Mouse (Mus musculus) frontal cortex, postnatal 10 days (tissue): ENCODE measurements at regions not wholly inside any gene's neighbourhood (a gene's known extent, or its start where the extent isn't known, plus 50 kb on each side); places are given as distances from the start of the nearest gene placed in this dataset.

Experiments
- DNase-seq, 2 experiments: peaks; one replicate each; pipeline ENCODE4 v3.0.0; 2022; ENCODE audit warnings: low spot score in 2 of 2, mixed read lengths in 1 of 2

DNA sequence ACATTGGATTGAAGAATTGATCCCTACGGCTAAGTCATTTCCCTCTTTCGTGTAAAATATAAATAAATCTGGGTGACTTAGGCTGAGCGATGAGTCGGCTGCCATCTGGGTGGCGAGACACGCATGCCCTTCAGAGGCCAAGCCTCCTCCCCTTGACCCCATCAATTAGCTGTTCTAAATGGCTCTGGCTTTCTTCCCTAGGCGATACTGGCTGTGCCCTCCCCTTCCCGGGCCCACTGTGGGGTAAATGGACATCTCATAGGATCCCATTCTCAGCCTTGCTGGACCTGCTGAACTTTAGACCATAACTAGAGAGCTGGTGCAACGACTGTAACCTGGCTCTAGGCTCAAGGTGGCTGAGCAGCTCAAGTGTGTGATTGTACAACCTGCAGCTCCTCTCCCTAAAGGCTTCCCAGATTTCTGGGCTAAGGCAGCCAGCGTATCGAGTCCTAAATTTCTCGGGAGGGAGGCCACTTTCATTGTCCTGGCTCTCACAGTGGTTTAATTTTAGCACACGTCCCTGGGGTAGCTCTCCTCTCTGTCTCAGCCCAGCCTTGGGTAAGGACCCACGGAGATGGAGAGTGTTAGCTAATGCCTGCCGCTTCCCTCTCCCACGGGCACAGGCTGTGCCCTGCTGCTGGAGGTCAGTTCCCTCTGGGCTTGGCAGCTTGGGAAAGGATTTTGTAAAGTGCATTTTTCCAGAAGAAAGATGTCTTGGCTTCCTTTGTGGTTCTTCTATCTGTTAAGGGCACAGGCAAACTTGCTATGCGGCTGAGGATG, 80.7 kb upstream of the Zc3h12a start:
- no peak for DNase-seq

DNA sequence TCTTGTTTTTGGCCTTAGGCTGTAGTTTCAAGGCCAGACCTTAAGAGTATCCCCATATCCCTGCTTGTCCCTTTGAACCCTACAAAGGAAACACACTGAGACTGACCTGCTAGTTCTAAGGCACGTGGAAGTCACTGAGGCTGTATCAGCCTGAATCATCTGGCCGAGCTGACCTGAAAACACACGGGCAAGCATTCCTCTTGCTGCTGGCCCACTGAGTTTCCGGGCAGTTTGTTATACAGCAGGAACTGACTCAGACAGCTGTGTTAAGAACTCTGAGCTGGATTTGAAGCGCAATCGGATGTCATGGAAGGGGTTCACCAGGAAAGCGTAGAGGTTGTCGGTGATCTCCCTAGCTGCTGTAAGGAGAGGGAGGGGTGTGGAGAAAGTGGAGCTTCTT, 75.9 kb upstream of the Zc3h12a start:
- no peak for DNase-seq

DNA sequence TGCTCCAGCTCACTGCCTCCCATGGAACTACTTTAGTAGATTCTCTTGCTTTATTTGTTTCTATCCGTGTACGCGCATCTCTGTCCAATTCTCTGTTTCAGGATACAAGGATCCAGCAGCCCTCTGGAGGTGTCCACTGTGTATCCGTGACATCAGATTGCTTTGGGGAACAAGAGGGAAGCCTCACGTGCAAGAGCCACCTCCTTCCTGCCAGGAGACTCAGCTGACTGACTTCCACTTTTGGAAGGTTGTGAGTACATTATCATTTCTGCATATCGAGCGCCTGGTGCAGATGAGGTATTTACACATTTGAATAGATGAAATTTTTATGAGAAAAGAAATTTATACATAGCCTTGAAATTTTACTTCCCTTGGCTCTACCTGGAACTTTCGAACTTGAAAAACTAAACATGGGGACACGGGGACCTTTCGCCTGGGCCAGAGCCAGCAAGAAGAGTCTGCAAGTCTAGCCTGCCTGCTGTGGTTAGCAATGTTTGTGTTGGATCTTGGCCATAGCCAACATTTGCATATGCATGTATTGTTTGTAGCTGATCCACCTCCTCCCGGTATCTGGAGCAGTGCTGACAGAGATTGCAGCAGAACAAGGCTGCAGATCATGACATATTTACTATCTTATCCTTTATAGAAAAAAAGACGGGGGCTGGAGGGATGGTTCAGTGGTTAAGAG, 74.1 kb upstream of the Zc3h12a start:
- DNase-seq: no peak

DNA sequence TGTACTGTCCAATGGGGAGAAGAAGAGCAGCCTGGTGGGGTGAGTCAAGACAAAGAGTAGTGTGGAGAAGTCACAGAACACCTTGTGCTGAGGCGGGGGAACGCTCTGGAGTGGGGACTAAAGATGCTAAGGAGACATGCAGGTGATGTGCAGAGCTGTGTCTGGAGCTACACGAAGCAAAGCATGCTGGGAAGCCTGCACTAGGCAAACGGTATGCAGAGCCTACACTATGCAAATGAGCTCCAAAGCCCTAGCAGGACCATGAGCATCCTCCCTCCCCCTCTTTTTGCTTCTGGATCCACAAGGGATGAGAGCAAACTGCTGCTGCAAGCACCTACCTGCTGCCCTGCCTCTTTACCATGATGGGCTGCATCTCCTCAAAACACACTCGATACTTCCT, 73.1 kb upstream of the Zc3h12a start:
- no peak for DNase-seq

DNA sequence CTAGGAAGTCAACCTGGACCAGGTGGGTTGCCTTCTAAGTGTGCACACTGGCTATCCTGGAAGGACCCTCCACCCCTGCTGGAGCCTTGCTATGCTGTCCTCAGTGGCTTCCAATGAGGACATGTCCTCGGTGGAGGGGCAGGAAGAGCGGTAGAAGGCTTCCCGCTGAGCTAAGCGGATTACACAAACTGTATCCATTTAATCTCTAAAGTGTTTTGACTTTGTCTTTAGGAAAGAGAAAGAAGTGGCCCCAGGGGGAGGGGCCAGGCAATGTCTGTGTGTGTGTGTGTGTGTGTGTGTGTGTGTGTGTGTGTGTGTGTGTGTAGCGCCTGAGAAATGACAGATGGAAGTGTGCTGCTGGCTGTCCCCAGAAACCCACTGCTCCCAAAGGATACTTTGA, 71.6 kb upstream of the Zc3h12a start:
- DNase-seq: no peak

DNA sequence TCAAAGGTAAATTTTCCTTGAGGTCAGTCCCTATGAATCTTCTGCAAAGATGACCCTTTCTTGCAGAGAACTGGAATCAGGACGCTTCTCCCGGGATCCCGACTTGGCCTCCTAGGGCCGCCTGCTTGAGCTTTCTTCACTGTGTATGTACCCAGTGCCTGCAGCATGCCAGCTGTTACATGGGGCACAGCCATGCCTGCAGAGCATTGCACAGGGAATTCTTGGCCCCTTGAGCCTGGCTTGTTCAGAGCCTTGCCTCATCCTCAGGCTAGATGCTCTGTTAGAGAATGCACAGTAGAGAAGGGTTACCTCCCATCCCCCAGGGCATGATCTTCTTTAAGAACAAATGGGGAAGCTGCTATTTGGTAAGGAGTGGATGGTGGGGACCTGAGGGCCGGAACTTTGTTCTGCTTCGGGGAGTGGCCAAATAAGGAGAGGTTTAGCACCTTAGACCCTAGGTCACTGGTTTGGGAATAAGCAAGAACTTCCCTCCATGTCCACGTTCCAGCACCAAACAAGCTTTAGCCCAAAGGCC, 68.3 kb upstream of the Zc3h12a start:
- no peak for DNase-seq

DNA sequence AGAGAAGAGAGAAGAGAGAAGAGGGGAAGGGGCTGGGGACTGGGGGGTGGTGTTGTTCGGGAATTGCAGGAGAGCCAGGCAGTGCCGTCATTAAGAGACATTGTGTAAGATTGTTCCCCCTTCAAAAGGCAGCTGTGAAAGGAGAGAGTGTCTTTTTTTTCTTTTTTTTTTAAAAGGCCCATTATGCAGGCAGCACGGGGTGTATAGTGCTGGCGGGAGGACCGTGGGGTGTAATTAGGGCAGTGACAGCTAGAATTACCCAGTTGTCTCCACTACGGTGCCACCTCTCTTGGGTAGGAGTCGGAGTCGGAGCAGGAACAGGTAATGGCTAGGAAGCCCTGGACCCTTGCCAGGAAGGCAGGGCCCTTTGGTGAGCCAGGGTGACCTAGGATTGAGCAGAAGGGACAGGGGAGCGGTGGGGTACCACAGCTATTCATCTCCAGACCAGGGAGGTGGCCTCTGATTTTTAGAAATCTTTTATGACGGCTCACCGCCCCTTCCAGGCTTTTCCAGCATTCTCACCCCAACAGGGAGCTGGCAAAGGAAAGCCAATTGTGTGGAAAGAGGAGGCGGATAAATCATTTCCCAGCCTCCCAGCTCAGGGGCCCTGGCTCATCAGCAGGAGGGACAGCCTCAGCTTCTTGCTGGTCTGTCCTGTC, 67.2 kb upstream of the Zc3h12a start:
- DNase-seq: peak in 1 of 2 experiments; percentile 23

DNA sequence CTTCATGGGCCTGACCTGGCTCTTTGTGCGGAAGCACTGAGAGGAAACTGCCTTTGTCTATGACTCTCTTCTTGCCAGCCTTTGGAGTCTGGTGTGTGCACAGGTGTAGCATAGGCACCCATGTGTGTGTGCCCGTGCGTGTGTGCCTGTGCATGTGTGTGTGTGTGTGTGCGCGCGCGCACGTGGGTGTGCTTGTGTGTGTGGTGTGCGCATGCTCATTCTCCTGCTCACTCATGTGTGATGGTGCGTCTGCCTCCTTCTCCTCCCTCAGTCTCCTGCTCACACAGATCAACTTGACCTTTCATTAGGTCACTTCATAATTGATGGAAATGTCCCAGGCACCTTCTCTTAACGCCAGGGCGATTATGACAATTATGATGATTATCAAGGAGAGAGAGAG, 66.7 kb upstream of the Zc3h12a start:
- no peak for DNase-seq

DNA sequence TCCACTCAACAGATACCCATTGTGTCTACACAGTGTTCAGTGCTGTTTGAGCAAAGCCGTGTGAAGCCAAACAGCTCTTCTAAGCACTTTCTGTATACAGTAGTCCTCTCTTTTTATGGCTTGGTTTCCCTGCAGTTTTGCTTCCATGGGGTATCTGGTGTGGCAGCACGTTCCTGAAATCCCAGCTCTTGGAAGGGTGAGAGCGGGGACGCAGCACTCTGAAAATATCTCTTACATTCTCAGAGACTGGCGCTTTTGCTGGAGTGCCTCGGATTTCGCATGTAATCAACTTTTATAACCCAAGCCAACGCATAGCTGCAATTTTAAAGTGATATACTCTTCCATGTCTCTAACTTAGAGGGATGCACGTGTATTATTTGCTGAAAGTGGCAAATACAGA, 64.0 kb upstream of the Zc3h12a start:
- peak in 1 of 2 experiments; percentile 37 for DNase-seq

DNA sequence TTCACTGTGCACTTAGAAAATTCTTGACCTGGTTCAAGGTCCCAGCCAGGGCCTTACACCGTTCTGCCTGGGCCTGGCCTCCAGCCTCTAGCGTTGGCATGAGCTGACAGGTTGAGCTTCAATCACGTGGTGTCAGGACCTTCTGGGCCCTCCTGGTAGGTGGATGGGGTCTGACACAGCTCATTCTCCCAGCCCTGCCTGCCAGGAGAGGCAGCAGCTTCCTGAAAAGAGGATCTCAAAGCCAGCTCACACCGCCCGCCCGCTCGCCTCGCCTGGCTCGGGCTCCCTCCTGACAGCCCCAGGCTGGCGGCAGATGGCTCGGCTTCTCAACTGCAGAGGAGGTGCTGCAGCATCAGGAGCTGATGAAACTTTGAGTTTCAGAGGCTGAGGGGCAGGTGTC, 63.4 kb upstream of the Zc3h12a start:
- DNase-seq: peak; percentile 58 to 68

DNA sequence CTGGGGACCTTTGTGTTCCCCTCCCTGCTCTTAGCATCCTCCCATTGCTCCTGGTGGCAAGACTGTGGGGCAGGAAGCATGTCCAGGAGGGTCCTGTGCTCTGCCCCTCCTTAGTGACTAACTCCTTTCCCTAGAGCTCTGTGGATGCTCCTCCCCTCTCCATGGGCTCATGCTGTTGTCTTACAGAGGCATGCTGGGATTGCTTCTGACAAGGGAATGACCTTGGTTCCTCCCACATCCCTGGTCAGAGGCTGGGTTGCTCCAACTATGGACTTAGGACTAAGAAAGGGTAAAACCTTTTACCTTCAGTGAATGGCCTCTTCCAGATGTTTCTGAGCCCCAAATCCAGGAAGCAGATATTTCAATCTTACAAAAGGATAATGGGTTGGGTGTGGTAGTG, 62.3 kb upstream of the Zc3h12a start:
- no peak for DNase-seq

DNA sequence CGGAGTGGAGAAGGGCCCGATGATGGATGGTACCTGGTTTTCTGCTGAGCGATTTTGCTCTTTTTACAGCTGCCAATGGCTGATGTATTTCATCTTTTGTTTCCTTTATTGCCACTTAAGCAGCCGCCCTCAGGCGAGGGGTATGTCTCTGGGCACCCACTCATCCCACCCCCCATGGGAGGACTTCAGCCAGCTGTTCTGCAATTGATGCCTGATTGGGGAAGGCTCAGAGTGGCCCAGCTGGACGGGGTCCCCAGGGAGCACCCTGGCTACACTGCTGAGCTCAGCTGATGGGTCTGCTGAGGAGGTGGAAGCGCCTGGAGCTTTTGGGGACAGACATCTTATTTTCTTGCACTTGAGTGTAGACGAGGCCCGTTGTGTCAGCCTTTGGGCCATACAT, 58.6 kb upstream of the Zc3h12a start:
- no peak for DNase-seq

DNA sequence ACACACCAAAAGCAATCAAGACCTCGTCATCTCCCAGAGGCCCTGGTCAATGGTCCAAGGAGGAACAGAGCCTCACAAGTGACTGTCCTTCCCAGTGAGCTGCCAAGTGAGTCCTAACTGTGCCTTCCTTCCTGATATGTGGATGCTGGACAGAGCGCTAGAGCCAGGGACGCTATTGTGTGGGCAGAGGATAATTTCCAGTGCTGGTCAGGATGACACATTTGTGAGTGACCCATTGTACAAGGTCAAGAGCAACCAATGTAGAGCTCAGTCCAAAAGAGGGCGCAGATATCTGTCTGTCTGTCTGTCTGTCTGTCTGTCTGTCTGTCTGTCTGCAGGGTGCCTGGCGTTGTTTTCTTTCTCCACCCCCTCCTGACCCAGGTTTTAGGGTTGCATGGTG, 57.4 kb upstream of the Zc3h12a start:
- no peak for DNase-seq

DNA sequence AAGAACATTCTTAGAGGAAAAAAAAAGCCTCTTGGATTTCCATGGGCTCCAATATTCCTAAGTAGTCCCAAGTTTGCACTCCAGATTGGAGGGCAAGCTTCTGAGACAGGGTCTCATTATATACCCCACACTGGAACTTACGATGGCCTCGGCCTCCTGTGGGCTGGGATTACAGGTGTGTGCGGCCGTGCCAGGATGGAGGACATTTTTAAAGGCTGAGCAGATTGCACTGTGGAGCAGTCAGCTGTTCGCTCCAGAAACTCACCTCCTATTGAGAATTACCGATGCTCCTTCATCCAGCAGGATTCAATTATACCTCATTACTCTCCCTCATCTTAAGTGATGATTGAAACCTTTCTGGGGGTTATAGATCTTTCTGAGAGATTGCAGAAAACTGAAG, 53.3 kb upstream of the Zc3h12a start:
- no peak for DNase-seq

DNA sequence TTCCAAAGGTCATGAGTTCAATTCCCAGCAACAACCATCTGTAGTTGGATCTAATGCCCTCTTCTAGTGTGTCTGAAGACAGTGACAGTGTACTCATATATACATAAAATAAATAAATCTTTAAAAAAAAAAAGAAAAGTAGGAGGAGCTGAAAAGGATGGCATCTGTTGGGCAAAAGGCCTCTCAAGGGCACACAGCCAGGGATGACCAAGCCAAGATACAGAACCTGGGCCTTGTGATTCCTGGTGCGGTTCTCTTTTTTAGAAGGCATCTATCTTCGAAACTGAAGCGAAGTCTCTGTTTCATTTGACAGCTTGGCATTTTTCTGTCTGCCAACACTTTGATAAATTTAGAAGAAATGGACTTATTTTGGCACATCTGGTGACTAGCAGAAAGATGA, 50.9 kb upstream of the Zc3h12a start:
- no peak for DNase-seq

DNA sequence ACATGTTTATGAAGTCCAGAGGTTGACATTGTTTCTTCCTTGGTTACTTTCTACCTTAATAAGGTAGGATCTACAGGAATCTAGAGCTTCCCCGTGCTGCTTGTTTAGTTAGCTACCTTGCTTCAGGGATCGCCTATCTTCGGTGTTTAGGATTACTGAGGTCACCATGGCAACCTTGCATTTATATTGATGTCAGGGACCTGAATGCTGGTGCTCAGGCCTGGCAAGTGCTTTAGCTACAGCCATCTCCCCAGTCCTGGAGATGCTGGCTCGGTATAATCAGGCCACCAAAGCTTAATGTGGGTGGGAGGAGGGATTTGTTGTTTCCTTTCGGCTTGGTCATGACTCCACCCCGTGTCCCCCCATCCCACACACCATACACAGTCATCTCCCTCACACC, 50.0 kb upstream of the Zc3h12a start:
- no peak for DNase-seq
